Mouse (Mus musculus): ENCODE data around the gene Tm6sf2. TPM values are rescaled to one million over a fixed set of nuclear protein-coding genes. Genes with fewer than 3 reads are reported as not detected.

The Tm6sf2 gene
- total and polyA plus RNA-seq, 2 experiments from 2014 or later = 0.56 to 3.0 TPM

GRCm38 (mm10) chr8:70118726-70119700 is 46.3 kb downstream of the Tm6sf2 start:
- ATAC-seq (peak; percentile 93), DNase-seq (peak; percentile 90)
- no peaks in the 10 kb centered on the region for H3K9me3 ChIP-seq (ENCODE audit: low read length)
- peak overlapping the region; percentile 98 for H3K27ac ChIP-seq (ENCODE audit: low read depth, low read length)
- peaks cover 13% of the 10 kb centered on the region; the same call in 1 of the 2 replicates for H3K4me1 ChIP-seq (ENCODE audit: insufficient read depth)
- peaks cover 27% of the 10 kb centered on the region for H3K36me3 ChIP-seq (ENCODE audit: insufficient read depth)
- peak overlapping the region; percentile 79 for H3K4me2 ChIP-seq (ENCODE audit: low read depth)
- WGBS = 2% methylated on average over 17 of the region's 17 CpGs
- no peaks in the 10 kb centered on the region for H3K27me3 ChIP-seq (ENCODE audit: insufficient read depth, low read length)
- peak overlapping the region; percentile 81 for H3K9ac ChIP-seq
- peak overlapping the region; percentile 65 for H3K4me3 ChIP-seq (ENCODE audit: low read depth, low read length)
- peak; percentile 61 for TF ChIP-seq CTCF (IDR thresholded peaks at IDR 0.05; ENCODE audit: low read depth)

GRCm38 (mm10) chr8:70120667-70121066 is 47.9 kb downstream of the Tm6sf2 start, which contains the start of gene Ncan:
Gene Ncan (minus strand): TSS chr8:70120873.
- ATAC-seq = peak; percentile 40
- DNase-seq = peak; percentile 95
- Histone ChIP-seq H3K4me1 (ENCODE audit: insufficient read depth) (peaks cover 13% of the 10 kb centered on the region; the same call in 1 of the 2 replicates), H3K9ac (peak within 1 kb of the TSS; percentile 81), H3K9me3 (ENCODE audit: low read length) (no peaks in the 10 kb centered on the region), H3K4me3 (ENCODE audit: low read depth, low read length) (peak within 1 kb of the TSS; percentile 65), H3K36me3 (ENCODE audit: insufficient read depth) (peaks cover 11% of the 10 kb centered on the region), H3K27ac (ENCODE audit: low read depth, low read length) (peak within 1 kb of the TSS; percentile 98), H3K4me2 (ENCODE audit: low read depth) (peak within 1 kb of the TSS; percentile 79), H3K27me3 (ENCODE audit: insufficient read depth, low read length) (no peaks in the 10 kb centered on the region)
- no peak for TF ChIP-seq CTCF (IDR thresholded peaks at IDR 0.05; ENCODE audit: low read depth)
- WGBS = 5% methylated on average over 19 of the region's 19 CpGs

- Histone ChIP-seq H3K4me1 (ENCODE audit: insufficient read depth) (peaks cover 2% of the 10 kb centered on the region; the same call in 1 of the 2 replicates), H3K9me3 (ENCODE audit: low read length) (no peaks in the 10 kb centered on the region), H3K27ac (ENCODE audit: low read depth, low read length) (no peak overlapping the region), H3K36me3 (ENCODE audit: insufficient read depth) (no peaks in the 10 kb centered on the region), H3K9ac (no peak overlapping the region), H3K27me3 (ENCODE audit: insufficient read depth, low read length) (no peaks in the 10 kb centered on the region), H3K4me3 (ENCODE audit: low read depth, low read length) (no peak overlapping the region), H3K4me2 (ENCODE audit: low read depth) (no peak overlapping the region)
- no peak for ATAC-seq
- no peak for DNase-seq
- peak; percentile 53 for TF ChIP-seq CTCF (IDR thresholded peaks at IDR 0.05; ENCODE audit: low read depth)
- 54% methylated on average over 2 of the region's 2 CpGs for WGBS
Measured at GRCm38 (mm10) chr8:70122863-70123262, 50.1 kb downstream of the Tm6sf2 start.

- TF ChIP-seq CTCF (IDR thresholded peaks at IDR 0.05; ENCODE audit: low read depth) = no peak
- ATAC-seq (no peak), DNase-seq (no peak)
- H3K4me3 ChIP-seq (ENCODE audit: low read depth, low read length) = no peak overlapping the region
- 69% methylated on average over 8 of the region's 8 CpGs for WGBS
- no peaks in the 10 kb centered on the region for H3K9me3 ChIP-seq (ENCODE audit: low read length)
- H3K4me2 ChIP-seq (ENCODE audit: low read depth) = no peak overlapping the region
- H3K36me3 ChIP-seq (ENCODE audit: insufficient read depth) = no peaks in the 10 kb centered on the region
- no peak overlapping the region for H3K27ac ChIP-seq (ENCODE audit: low read depth, low read length)
- no peaks in the 10 kb centered on the region for H3K27me3 ChIP-seq (ENCODE audit: insufficient read depth, low read length)
- H3K9ac ChIP-seq = no peak overlapping the region
- no peaks in the 10 kb centered on the region for H3K4me1 ChIP-seq (ENCODE audit: insufficient read depth)
Measured at GRCm38 (mm10) chr8:70124992-70125391, 52.3 kb downstream of the Tm6sf2 start.

GRCm38 (mm10) chr8:70128435-70128834 is 55.7 kb downstream of the Tm6sf2 start:
- no peaks in the 10 kb centered on the region for H3K9me3 ChIP-seq (ENCODE audit: low read length)
- no peak overlapping the region for H3K4me3 ChIP-seq (ENCODE audit: low read depth, low read length)
- H3K4me1 ChIP-seq (ENCODE audit: insufficient read depth) = peaks cover 3% of the 10 kb centered on the region; the same call in 1 of the 2 replicates
- 0 out of 2 replicates have a peak, but pooled peaks cover 5% of the 10 kb centered on the region for H3K36me3 ChIP-seq (ENCODE audit: insufficient read depth)
- no peaks in the 10 kb centered on the region for H3K27me3 ChIP-seq (ENCODE audit: insufficient read depth, low read length)
- H3K27ac ChIP-seq (ENCODE audit: low read depth, low read length) = peak overlapping the region; percentile 72
- TF ChIP-seq CTCF (IDR thresholded peaks at IDR 0.05; ENCODE audit: low read depth) = no peak
- no peak overlapping the region for H3K9ac ChIP-seq
- ATAC-seq (0 out of 2 replicates have a peak, but pooled peaks have one; percentile 1), DNase-seq (peak; percentile 76)
- 30% methylated on average over 3 of the region's 3 CpGs for WGBS
- no peak overlapping the region for H3K4me2 ChIP-seq (ENCODE audit: low read depth)

GRCm38 (mm10) chr8:70129309-70129952 is 56.7 kb downstream of the Tm6sf2 start:
- Histone ChIP-seq H3K4me2 (ENCODE audit: low read depth) (no peak overlapping the region), H3K9me3 (ENCODE audit: low read length) (no peaks in the 10 kb centered on the region), H3K9ac (no peak overlapping the region), H3K4me3 (ENCODE audit: low read depth, low read length) (no peak overlapping the region), H3K27ac (ENCODE audit: low read depth, low read length) (peak overlapping the region; percentile 72), H3K27me3 (ENCODE audit: insufficient read depth, low read length) (no peaks in the 10 kb centered on the region), H3K4me1 (ENCODE audit: insufficient read depth) (peaks cover 3% of the 10 kb centered on the region; the same call in 1 of the 2 replicates), H3K36me3 (ENCODE audit: insufficient read depth) (peaks cover 15% of the 10 kb centered on the region; the same call in 1 of the 2 replicates)
- ATAC-seq (peak; percentile 72), DNase-seq (peak; percentile 78)
- TF ChIP-seq CTCF (IDR thresholded peaks at IDR 0.05; ENCODE audit: low read depth) = no peak
- WGBS = 40% methylated on average over 9 of the region's 9 CpGs

Small RNA genes within 50 kb of the gene (microRNA-seq; reads per million reads assigned to microRNA genes)
- 2.3 to 5.4 reads per million in 2 experiments for gene Mir7066

Other genes starting within 250 kb of the Tm6sf2 start
- 23.3 and 38.8 TPM in 2 replicates for gene Pbx4, start 240.4 kb upstream of the Tm6sf2 start, total RNA-seq (2014; rRNA removed)
- 90.8 and 92.8 TPM in 2 replicates for gene Pbx4, start 240.4 kb upstream of the Tm6sf2 start, polyA plus RNA-seq (2015; fragmentation: Nextera tagmentation; extraction: Ambion mirVana)
- 13.5 and 13.8 TPM in 2 replicates for gene Cilp2, start 185.2 kb upstream of the Tm6sf2 start, total RNA-seq (2014; rRNA removed)
- gene Cilp2, start 185.2 kb upstream of the Tm6sf2 start, polyA plus RNA-seq (2015; fragmentation: Nextera tagmentation; extraction: Ambion mirVana) = 9.5 and 10.1 TPM in 2 replicates
- 0.95 TPM in 1 of 2 replicates, not detected in the other for gene Tssk6, start 170.7 kb upstream of the Tm6sf2 start, total RNA-seq (2014; rRNA removed)
- 2.9 and 4.1 TPM in 2 replicates for gene Tssk6, start 170.7 kb upstream of the Tm6sf2 start, polyA plus RNA-seq (2015; fragmentation: Nextera tagmentation; extraction: Ambion mirVana)
- 90.7 and 130 TPM in 2 replicates for gene Ndufa13, start 170.4 kb upstream of the Tm6sf2 start, total RNA-seq (2014; rRNA removed)
- 209 and 263 TPM in 2 replicates for gene Ndufa13, start 170.4 kb upstream of the Tm6sf2 start, polyA plus RNA-seq (2015; fragmentation: Nextera tagmentation; extraction: Ambion mirVana)
- 8.9 and 15.0 TPM in 2 replicates for gene Yjefn3, start 170.2 kb upstream of the Tm6sf2 start, total RNA-seq (2014; rRNA removed)
- gene Yjefn3, start 170.2 kb upstream of the Tm6sf2 start, polyA plus RNA-seq (2015; fragmentation: Nextera tagmentation; extraction: Ambion mirVana) = 15.3 and 16.5 TPM in 2 replicates
- 22.9 and 27.8 TPM in 2 replicates for gene Gatad2a, start 76.5 kb upstream of the Tm6sf2 start, total RNA-seq (2014; rRNA removed)
- 21.7 and 24.9 TPM in 2 replicates for gene Gatad2a, start 76.5 kb upstream of the Tm6sf2 start, polyA plus RNA-seq (2015; fragmentation: Nextera tagmentation; extraction: Ambion mirVana)
- 137 and 142 TPM in 2 replicates for gene Mau2, start 30.2 kb upstream of the Tm6sf2 start, total RNA-seq (2014; rRNA removed)
- gene Mau2, start 30.2 kb upstream of the Tm6sf2 start, polyA plus RNA-seq (2015; fragmentation: Nextera tagmentation; extraction: Ambion mirVana) = 46.6 and 56.2 TPM in 2 replicates
- gene Sugp1, start 30.1 kb upstream of the Tm6sf2 start, total RNA-seq (2014; rRNA removed) = 19.9 and 20.9 TPM in 2 replicates
- 41.8 and 46.1 TPM in 2 replicates for gene Sugp1, start 30.1 kb upstream of the Tm6sf2 start, polyA plus RNA-seq (2015; fragmentation: Nextera tagmentation; extraction: Ambion mirVana)
- 0.31 and 0.48 TPM in 2 replicates for gene Hapln4, start 10.5 kb downstream of the Tm6sf2 start, total RNA-seq (2014; rRNA removed)
- 0.53 and 0.71 TPM in 2 replicates for gene Hapln4, start 10.5 kb downstream of the Tm6sf2 start, polyA plus RNA-seq (2015; fragmentation: Nextera tagmentation; extraction: Ambion mirVana)
- gene Ncan, start 47.9 kb downstream of the Tm6sf2 start, total RNA-seq (2014; rRNA removed) = 316 and 372 TPM in 2 replicates
- 112 and 209 TPM in 2 replicates for gene Ncan, start 47.9 kb downstream of the Tm6sf2 start, polyA plus RNA-seq (2015; fragmentation: Nextera tagmentation; extraction: Ambion mirVana)
- gene Nr2c2ap, start 58.4 kb downstream of the Tm6sf2 start, total RNA-seq (2014; rRNA removed) = 6.6 and 7.2 TPM in 2 replicates
- gene Nr2c2ap, start 58.4 kb downstream of the Tm6sf2 start, polyA plus RNA-seq (2015; fragmentation: Nextera tagmentation; extraction: Ambion mirVana) = 55.9 and 58.0 TPM in 2 replicates
- 8.5 and 10.2 TPM in 2 replicates for gene Rfxank, start 66.2 kb downstream of the Tm6sf2 start, total RNA-seq (2014; rRNA removed)
- gene Rfxank, start 66.2 kb downstream of the Tm6sf2 start, polyA plus RNA-seq (2015; fragmentation: Nextera tagmentation; extraction: Ambion mirVana) = 6.0 and 7.9 TPM in 2 replicates
- gene Borcs8, start 66.6 kb downstream of the Tm6sf2 start, total RNA-seq (2014; rRNA removed) = 59.3 and 74.9 TPM in 2 replicates
- gene Borcs8, start 66.6 kb downstream of the Tm6sf2 start, polyA plus RNA-seq (2015; fragmentation: Nextera tagmentation; extraction: Ambion mirVana) = 56.5 and 64.4 TPM in 2 replicates
- gene Mef2b, start 66.8 kb downstream of the Tm6sf2 start, total RNA-seq (2014; rRNA removed) = 0.90 TPM in 1 of 2 replicates, not detected in the other
- 1.3 and 1.7 TPM in 2 replicates for gene Mef2b, start 66.8 kb downstream of the Tm6sf2 start, polyA plus RNA-seq (2015; fragmentation: Nextera tagmentation; extraction: Ambion mirVana)
- gene Tmem161a, start 99.4 kb downstream of the Tm6sf2 start, total RNA-seq (2014; rRNA removed) = 60.7 and 74.9 TPM in 2 replicates
- gene Tmem161a, start 99.4 kb downstream of the Tm6sf2 start, polyA plus RNA-seq (2015; fragmentation: Nextera tagmentation; extraction: Ambion mirVana) = 43.3 and 52.7 TPM in 2 replicates
- gene Slc25a42, start 139.4 kb downstream of the Tm6sf2 start, total RNA-seq (2014; rRNA removed) = 11.7 and 12.0 TPM in 2 replicates
- 4.6 and 6.2 TPM in 2 replicates for gene Slc25a42, start 139.4 kb downstream of the Tm6sf2 start, polyA plus RNA-seq (2015; fragmentation: Nextera tagmentation; extraction: Ambion mirVana)
- 119 and 129 TPM in 2 replicates for gene Sugp2, start 161.3 kb downstream of the Tm6sf2 start, total RNA-seq (2014; rRNA removed)
- gene Sugp2, start 161.3 kb downstream of the Tm6sf2 start, polyA plus RNA-seq (2015; fragmentation: Nextera tagmentation; extraction: Ambion mirVana) = 50.9 and 65.0 TPM in 2 replicates
- 108 and 136 TPM in 2 replicates for gene Armc6, start 161.5 kb downstream of the Tm6sf2 start, total RNA-seq (2014; rRNA removed)
- gene Armc6, start 161.5 kb downstream of the Tm6sf2 start, polyA plus RNA-seq (2015; fragmentation: Nextera tagmentation; extraction: Ambion mirVana) = 119 and 122 TPM in 2 replicates
- 27.2 and 34.7 TPM in 2 replicates for gene Homer3, start 209.9 kb downstream of the Tm6sf2 start, total RNA-seq (2014; rRNA removed)
- 20.2 and 23.9 TPM in 2 replicates for gene Homer3, start 209.9 kb downstream of the Tm6sf2 start, polyA plus RNA-seq (2015; fragmentation: Nextera tagmentation; extraction: Ambion mirVana)
- 46.6 and 49.3 TPM in 2 replicates for gene Ddx49, start 229.6 kb downstream of the Tm6sf2 start, total RNA-seq (2014; rRNA removed)
- gene Ddx49, start 229.6 kb downstream of the Tm6sf2 start, polyA plus RNA-seq (2015; fragmentation: Nextera tagmentation; extraction: Ambion mirVana) = 49.3 and 54.9 TPM in 2 replicates
- 86.6 and 110 TPM in 2 replicates for gene Cope, start 229.6 kb downstream of the Tm6sf2 start, total RNA-seq (2014; rRNA removed)
- gene Cope, start 229.6 kb downstream of the Tm6sf2 start, polyA plus RNA-seq (2015; fragmentation: Nextera tagmentation; extraction: Ambion mirVana) = 259 and 296 TPM in 2 replicates
- 52.5 and 58.4 TPM in 2 replicates for gene Cers1, start 242.9 kb downstream of the Tm6sf2 start, total RNA-seq (2014; rRNA removed)
- 37.8 and 45.3 TPM in 2 replicates for gene Cers1, start 242.9 kb downstream of the Tm6sf2 start, polyA plus RNA-seq (2015; fragmentation: Nextera tagmentation; extraction: Ambion mirVana)

All from forebrain, postnatal 0 days (tissue).